Mouse (Mus musculus) CH12.LX (cell line): ENCODE data around the gene Gga1. TPM values are rescaled to one million over a fixed set of nuclear protein-coding genes. Genes with fewer than 3 reads are reported as not detected.

Experiments used
- DNase-seq: peaks from one replicate; pipeline ENCODE4 v3.0.0-alpha.2; 2013; ENCODE audit errors: extremely low read depth
- H3K27ac ChIP-seq: 2 replicates; pipeline ENCODE4 v1.5.1; 2012; ENCODE audit warnings: low read depth, mild to moderate bottlenecking, control low read depth, moderate library complexity; ENCODE audit not compliant: insufficient read depth
- H3K27me3 ChIP-seq: replicated peaks from 2 replicates; pipeline ENCODE3; 2012; ENCODE audit warnings: inconsistent platforms
- H3K36me3 ChIP-seq, 2 experiments: replicated peaks in 1 of 2; 2 replicates each; pipeline versions ENCODE3 to v1.6.1; 2012; ENCODE audit warnings: inconsistent platforms in 1 of 2, low read length in 1 of 2, mild to moderate bottlenecking in 1 of 2, mixed read lengths in 1 of 2, moderate library complexity in 1 of 2; ENCODE audit not compliant: control insufficient read depth in 1 of 2, insufficient read depth in 1 of 2
- H3K4me1 ChIP-seq, 2 experiments: 2 replicates each; pipeline ENCODE4 v1.6.1; 2012; ENCODE audit warnings: inconsistent platforms in 1 of 2, moderate library complexity in 1 of 2; ENCODE audit not compliant: insufficient read depth in 2 of 2, control insufficient read depth in 1 of 2
- H3K4me2 ChIP-seq: 2 replicates; pipeline ENCODE4 v1.6.1; 2012; ENCODE audit warnings: low read depth, mild to moderate bottlenecking, control low read depth; ENCODE audit not compliant: poor library complexity, insufficient read depth, severe bottlenecking
- H3K4me3 ChIP-seq, 3 experiments: fragments of 150-350 bp in 1 of 3; sonication (generic) in 1 of 3; replicated peaks in 1 of 3; 2 replicates each; pipeline versions ENCODE3 to v1.5.1; 2011 to 2012; ENCODE audit warnings: low read depth in 2 of 3, low read length in 2 of 3, mild to moderate bottlenecking in 2 of 3, moderate library complexity in 2 of 3, control low read depth in 1 of 3, improper control_type of control experiment in 1 of 3, inconsistent platforms in 1 of 3, mixed read lengths in 1 of 3; ENCODE audit not compliant: poor library complexity in 1 of 3
- H3K79me2 ChIP-seq: replicated peaks from 2 replicates; pipeline ENCODE4 v1.6.1; 2012; ENCODE audit warnings: mild to moderate bottlenecking, moderate library complexity; ENCODE audit not compliant: control insufficient read depth, poor library complexity, insufficient read depth, severe bottlenecking; ENCODE audit errors: extremely low read depth
- H3K9ac ChIP-seq: 2 replicates; pipeline ENCODE4 v1.6.1; 2012; ENCODE audit warnings: low read depth, mild to moderate bottlenecking, control low read depth, moderate library complexity; ENCODE audit not compliant: insufficient read depth
- H3K9me3 ChIP-seq: replicated peaks from 2 replicates; pipeline ENCODE3; 2012; ENCODE audit warnings: low read length, inconsistent platforms, mixed read lengths
- CTCF ChIP-seq, 2 experiments: IDR thresholded peaks in 1 of 2; conservative IDR thresholded peaks in 1 of 2; 2 replicates each; pipeline ENCODE4 v1.5.1; 2011 to 2012; ENCODE audit warnings: low read depth in 2 of 2, low read length in 2 of 2, improper control_type of control experiment in 1 of 2, inconsistent platforms in 1 of 2, mild to moderate bottlenecking in 1 of 2, moderate library complexity in 1 of 2
- E2F4 ChIP-seq: IDR thresholded peaks from 2 replicates; pipeline ENCODE4 v1.6.1; 2011; ENCODE audit warnings: low read depth, low read length, improper control_type of control experiment; ENCODE audit not compliant: insufficient replicate concordance
- EP300 ChIP-seq: IDR thresholded peaks from 2 replicates; pipeline ENCODE4 v1.6.1; 2011; ENCODE audit warnings: low read length, improper control_type of control experiment
- IRF4 ChIP-seq: IDR thresholded peaks from 2 replicates; pipeline ENCODE4 v1.6.1; 2014; ENCODE audit warnings: low read depth, mild to moderate bottlenecking, inconsistent platforms, low read length, improper control_type of control experiment
- JUND ChIP-seq: conservative IDR thresholded peaks from 2 replicates; pipeline ENCODE4 v1.6.1; 2011; ENCODE audit warnings: low read depth, low read length, improper control_type of control experiment
- MAFK ChIP-seq: IDR thresholded peaks from 2 replicates; pipeline ENCODE4 v1.6.1; 2011; ENCODE audit warnings: low read length, improper control_type of control experiment; ENCODE audit not compliant: insufficient replicate concordance
- MAZ ChIP-seq: IDR thresholded peaks from 2 replicates; pipeline ENCODE4 v1.6.1; 2012; ENCODE audit warnings: low read depth, mild to moderate bottlenecking, inconsistent platforms, low read length, improper control_type of control experiment, moderate library complexity
- MEF2A ChIP-seq: IDR thresholded peaks from 2 replicates; pipeline ENCODE4 v1.6.1; 2014; ENCODE audit warnings: low read depth, mild to moderate bottlenecking, inconsistent platforms, low read length, improper control_type of control experiment, borderline replicate concordance
- MXI1 ChIP-seq: IDR thresholded peaks from 2 replicates; pipeline ENCODE4 v1.6.1; 2011; ENCODE audit warnings: mild to moderate bottlenecking, low read depth, low read length, improper control_type of control experiment
- NELFE ChIP-seq: IDR thresholded peaks from 2 replicates; pipeline ENCODE4 v1.6.1; 2011; ENCODE audit warnings: low read depth, low read length, improper control_type of control experiment
- PAX5 ChIP-seq: IDR thresholded peaks from 2 replicates; pipeline ENCODE4 v1.6.1; 2012; ENCODE audit warnings: low read length, inconsistent platforms, mixed read lengths
- POLR2A ChIP-seq: IDR thresholded peaks from 2 replicates; pipeline ENCODE4 v1.6.1; 2011; ENCODE audit warnings: low read depth, mild to moderate bottlenecking, improper control_type of control experiment, low read length
- RAD21 ChIP-seq: IDR thresholded peaks from 2 replicates; pipeline ENCODE4 v1.6.1; 2011; ENCODE audit warnings: low read depth, mild to moderate bottlenecking, low read length, improper control_type of control experiment, moderate library complexity
- RCOR1 ChIP-seq: conservative IDR thresholded peaks from 2 replicates; pipeline ENCODE4 v1.6.1; 2012; ENCODE audit warnings: low read depth, mild to moderate bottlenecking, inconsistent platforms, low read length, improper control_type of control experiment
- SIN3A ChIP-seq: IDR thresholded peaks from 2 replicates; pipeline ENCODE4 v1.6.1; 2012; ENCODE audit warnings: low read length, improper control_type of control experiment, inconsistent platforms
- TCF12 ChIP-seq: IDR thresholded peaks from 2 replicates; pipeline ENCODE4 v1.6.1; 2014; ENCODE audit warnings: low read depth, mild to moderate bottlenecking, inconsistent platforms, low read length, improper control_type of control experiment
- USF1 ChIP-seq: IDR thresholded peaks from 2 replicates; pipeline ENCODE4 v1.6.1; 2014; ENCODE audit warnings: low read depth, mild to moderate bottlenecking, inconsistent platforms, low read length, improper control_type of control experiment
- ZNF384 ChIP-seq: IDR thresholded peaks from 2 replicates; pipeline ENCODE4 v1.6.1; 2012; ENCODE audit warnings: low read depth, low read length, improper control_type of control experiment, inconsistent platforms
- dilution Hi-C: fragments of 300-500 bp; cut with MboI; formaldehyde crosslinking; loops from 2 replicates; pipeline ENCODE4 v1.14.3; 2020; ENCODE audit warnings: low sequenced_read_pairs; ENCODE audit not compliant: extremely low pct_unique_long_range_greater_than_20kb, extremely low pct_ligation_motif_present
- in situ Hi-C: fragments of 300-500 bp; cut with MboI; formaldehyde crosslinking; loops from 3 replicates; pipeline ENCODE4 v1.14.3; 2019; ENCODE audit warnings: low sequenced_read_pairs, low pct_ligation_motif_present, low pct_unique_long_range_greater_than_20kb, mixed read lengths
- polyA plus RNA-seq: library from polyadenylated mRNA; unstranded; fragments of >175 nt; gene quantifications from 2 replicates; pipeline ENCODE4 v1.2.1, GENCODE M21; 2012; ENCODE audit warnings: low read depth; ENCODE audit not compliant: insufficient read length
- total RNA-seq, 2 experiments: library from RNA; depleted of rRNA; stranded (reverse); fragments of 300-350 nt in 1 of 2; fragments of >200 nt in 1 of 2; gene quantifications; 2 replicates each; pipeline ENCODE4 v1.2.3; 2012 to 2014

Gga1 gene
- total and polyA plus RNA-seq, 3 experiments = 5.7 to 24.5 (median 13.7) TPM

GRCm38 (mm10) chr15:78841161-78841790, 35.7 kb upstream of the Gga1 start:
- no peak overlapping the region for H3K4me3 ChIP-seq
- no peak overlapping the region for H3K4me2 ChIP-seq
- peaks cover 81% of the 10 kb centered on the region for H3K27me3 ChIP-seq
- dilution Hi-C loops = loop anchor here (25.0 kb wide), 1 partner anchor 104 kb away; no protein-coding TSS in a partner anchor
- no peak overlapping the region for H3K27ac ChIP-seq
- H3K79me2 ChIP-seq = no peaks in the 10 kb centered on the region
- H3K9me3 ChIP-seq = peaks cover 6% of the 10 kb centered on the region
- H3K36me3 ChIP-seq = no peaks in the 10 kb centered on the region
- TF ChIP-seq EP300 (no peak), POLR2A (no peak)
- in situ Hi-C loops = loop anchor here (10.0 kb wide), 1 partner anchor 216 kb away; no protein-coding TSS in a partner anchor
- H3K9ac ChIP-seq = no peak overlapping the region
- DNase-seq = no peak
- peaks cover 3 to 8% of the 10 kb centered on the region in 2 experiments; a peak in 3 of 4 replicates for H3K4me1 ChIP-seq

DNA sequence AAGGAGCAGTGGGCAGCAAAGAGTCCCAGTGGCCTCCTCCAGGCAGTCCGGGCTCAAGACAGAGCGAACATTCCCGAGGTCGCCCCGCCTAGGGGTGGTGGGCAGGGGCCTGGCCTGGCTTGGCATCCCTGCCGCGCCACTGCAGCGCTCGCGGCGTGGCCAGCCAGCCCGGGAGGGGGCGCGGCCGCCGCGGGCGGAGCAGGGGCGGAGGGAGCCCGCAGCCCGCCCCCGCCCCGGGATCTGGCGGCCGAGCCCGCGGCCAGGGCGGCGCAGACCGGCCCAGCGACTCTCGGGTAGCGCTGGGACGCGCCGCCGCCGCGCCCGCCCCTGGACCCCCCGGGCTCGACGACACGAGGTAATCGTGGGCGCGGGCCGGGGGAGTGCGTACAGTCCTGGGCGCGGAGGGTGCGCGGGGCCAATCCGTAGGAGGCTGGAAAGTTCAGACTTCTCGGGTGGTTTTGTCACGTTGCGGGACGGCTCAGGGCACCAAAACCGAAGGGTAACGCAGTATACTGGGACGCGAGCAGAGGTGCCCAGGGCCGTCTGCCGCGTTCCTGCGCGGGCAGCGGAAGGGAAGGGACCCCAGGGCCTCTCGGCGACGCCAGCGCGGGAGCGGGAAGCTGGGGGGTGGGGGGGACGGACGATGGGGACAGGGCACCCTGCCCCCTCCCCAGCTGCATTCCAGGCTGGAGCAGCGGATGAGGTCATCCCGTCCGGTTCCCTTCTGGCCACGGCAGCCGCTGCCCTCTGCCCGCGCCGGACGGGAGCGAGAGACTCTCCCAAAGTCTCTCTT, 34.4 kb upstream of the Gga1 start, which contains the start of gene Cdc42ep1:
Gene Cdc42ep1, plus strand, starts transcription at position 254 of the 793 bp plus-strand sequence.
- peaks cover 89% of the 10 kb centered on the region for H3K27me3 ChIP-seq

GRCm38 (mm10) chr15:78843581-78844469, 33.2 kb upstream of the Gga1 start:
- no peaks in the 10 kb centered on the region for H3K9me3 ChIP-seq
- H3K27me3 ChIP-seq = peaks cover 96% of the 10 kb centered on the region
- dilution Hi-C loops (loop anchor here (25.0 kb wide), 1 partner anchor 107 kb away; no protein-coding TSS in a partner anchor), in situ Hi-C loops (loop anchor here (10.0 kb wide), 1 partner anchor 219 kb away; no protein-coding TSS in a partner anchor)
- peaks cover 4 to 11% of the 10 kb centered on the region in 2 experiments; a peak in 3 of 4 replicates for H3K4me1 ChIP-seq
- H3K27ac ChIP-seq = no peak overlapping the region
- no peaks in the 10 kb centered on the region for H3K79me2 ChIP-seq
- no peak overlapping the region for H3K4me3 ChIP-seq
- no peaks in the 10 kb centered on the region for H3K36me3 ChIP-seq
- H3K9ac ChIP-seq = no peak overlapping the region
- no peak overlapping the region for H3K4me2 ChIP-seq
- no peak for TF ChIP-seq RCOR1
- no peak for TF ChIP-seq RAD21
- no peak for TF ChIP-seq E2F4
- no peak for TF ChIP-seq USF1
- TF ChIP-seq MEF2A = no peak
- no peak for TF ChIP-seq TCF12
- TF ChIP-seq CTCF (conservative IDR thresholded peaks at IDR 0.05 in 1 of 2, IDR thresholded peaks at IDR 0.05 in 1 of 2; ENCODE audit: low read depth in 2 of 2, low read length in 2 of 2) = no peak
- no peak for TF ChIP-seq PAX5
- no peak for TF ChIP-seq JUND
- DNase-seq = no peak

More for the DNA sequence above, 34.4 kb upstream of the Gga1 start, which contains the start of gene Cdc42ep1:
- Histone ChIP-seq H3K4me3 (no peak within 1 kb of the TSS), H3K79me2 (no peaks in the 10 kb centered on the region), H3K4me1 (peaks cover 4 to 11% of the 10 kb centered on the region in 2 experiments; a peak in 3 of 4 replicates), H3K9ac (no peak within 1 kb of the TSS), H3K9me3 (no peaks in the 10 kb centered on the region)
- dilution Hi-C loops = loop anchor here (25.0 kb wide), 1 partner anchor 105 kb away; no protein-coding TSS in a partner anchor
- no peak for DNase-seq
- in situ Hi-C loops = loop anchor here (10.0 kb wide), 1 partner anchor 218 kb away; no protein-coding TSS in a partner anchor
- TF ChIP-seq SIN3A (no peak), MXI1 (no peak), MAZ (no peak), CTCF (conservative IDR thresholded peaks at IDR 0.05 in 1 of 2, IDR thresholded peaks at IDR 0.05 in 1 of 2; ENCODE audit: low read depth in 2 of 2, low read length in 2 of 2) (no peak), ZNF384 (no peak), MAFK (no peak), IRF4 (no peak), NELFE (no peak), USF1 (no peak)
- TF ChIP-seq, all 38 proteins: peak for 0
- H3K4me2 ChIP-seq = no peak within 1 kb of the TSS
- no peaks in the 10 kb centered on the region for H3K36me3 ChIP-seq
- H3K27ac ChIP-seq = no peak within 1 kb of the TSS
